Mouse (Mus musculus): ENCODE measurements around the gene Nfia.
A peak's percentile ranks its signal among the peaks of the same experiment; 100 is the strongest.

The Nfia gene

DNA sequence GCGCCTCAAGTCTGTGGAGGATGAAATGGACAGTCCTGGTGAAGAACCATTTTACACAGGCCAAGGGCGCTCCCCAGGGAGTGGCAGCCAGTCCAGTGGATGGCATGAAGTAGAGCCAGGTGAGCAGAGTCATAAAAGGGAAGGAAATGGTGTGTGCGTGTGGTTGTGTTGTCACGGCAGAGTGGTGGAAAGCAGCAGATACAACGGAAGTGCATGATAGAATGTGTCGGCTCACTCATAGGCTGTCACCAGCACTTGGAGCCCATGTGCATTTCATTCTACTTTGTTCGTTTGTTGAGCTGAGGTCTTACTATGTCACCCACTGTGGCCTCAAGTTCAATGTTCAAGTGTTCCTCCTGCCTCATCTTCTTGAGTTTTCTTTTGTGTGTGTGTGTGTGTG lies 248.3 kb downstream of the Nfia start:
- DNase-seq, result no peak

DNA sequence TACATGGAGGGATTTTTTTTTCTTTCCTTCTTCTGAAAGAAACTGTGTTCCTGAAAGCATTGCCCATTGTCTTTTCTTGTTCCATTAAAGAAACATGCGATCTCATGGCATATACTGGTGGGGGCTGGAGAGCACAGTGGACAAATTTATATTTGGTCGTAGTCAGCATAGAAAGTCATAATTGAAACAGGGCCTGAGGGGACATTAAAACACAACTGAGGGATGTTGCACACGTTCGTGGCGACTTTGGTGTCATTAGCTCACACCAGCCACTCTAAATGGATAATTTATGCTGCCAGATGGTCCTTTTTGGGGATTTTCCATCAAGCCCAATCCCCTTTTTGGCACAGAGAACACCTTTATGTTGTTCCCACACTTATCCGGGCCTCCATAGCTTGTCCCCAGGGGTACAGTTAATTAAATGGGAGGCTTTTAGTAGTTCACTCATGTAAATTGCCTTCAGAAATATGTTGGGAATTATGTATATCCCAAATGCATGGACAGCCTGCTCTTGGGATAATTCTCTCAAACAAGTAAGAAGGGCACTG lies 250.8 kb downstream of the Nfia start:
- DNase-seq, result no peak

DNA sequence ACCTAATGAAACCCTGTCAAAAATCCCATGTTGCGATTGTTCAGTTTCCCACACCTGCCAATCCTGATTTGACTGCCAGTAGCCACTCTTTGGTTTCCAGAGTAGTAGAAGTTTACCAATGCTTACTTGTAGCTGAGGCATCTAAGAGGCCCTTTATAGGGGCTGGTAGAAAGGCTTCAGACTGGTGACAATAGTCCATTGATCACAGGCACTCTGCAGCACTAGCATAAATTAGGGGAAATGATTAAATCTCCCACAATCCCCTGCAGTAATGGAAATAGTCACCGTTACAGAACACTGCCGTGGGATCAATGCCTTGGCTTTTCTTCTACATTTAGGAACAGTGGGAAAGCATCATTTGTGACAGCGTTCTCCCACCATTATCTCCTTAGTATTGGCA lies 254.9 kb downstream of the Nfia start:
- DNase-seq, result no peak

DNA sequence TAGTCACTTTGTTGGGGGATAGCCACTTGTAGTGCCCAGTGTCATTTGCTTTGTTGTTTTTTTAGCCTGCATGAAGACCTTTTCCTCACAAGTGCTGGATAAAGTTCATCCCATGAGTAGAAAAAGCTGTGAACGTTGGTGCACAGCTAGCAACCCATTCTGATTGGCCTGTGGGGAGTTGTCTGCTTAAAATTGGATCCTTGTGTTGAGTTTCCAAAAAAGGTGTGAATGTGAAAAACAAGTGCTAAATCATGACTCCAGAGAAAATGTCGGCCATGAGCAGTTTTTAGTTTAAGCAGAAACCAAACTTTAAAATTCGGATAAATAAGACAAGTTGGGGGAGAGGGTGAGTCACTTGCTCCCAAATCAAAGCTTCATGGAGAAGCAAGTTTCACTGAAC lies 259.3 kb downstream of the Nfia start:
- no peak for DNase-seq

DNA sequence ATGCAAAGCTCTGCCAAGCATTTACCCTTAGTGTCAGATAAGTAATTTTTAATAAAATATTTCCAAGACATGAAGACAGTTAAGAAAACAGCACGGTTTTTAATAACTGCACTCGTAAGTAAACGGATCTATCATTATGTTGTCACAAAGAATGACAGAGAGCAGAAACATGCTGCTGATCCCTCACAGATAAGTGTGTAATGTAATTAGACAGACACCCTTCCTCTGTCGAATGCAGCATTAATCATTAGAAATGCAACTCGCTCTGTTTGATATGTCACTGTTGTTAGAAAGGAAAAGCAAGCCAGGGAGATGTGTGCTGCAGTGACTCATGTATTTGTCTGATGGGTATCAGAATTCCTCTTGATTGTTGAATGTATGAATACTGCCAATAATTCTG lies 259.8 kb downstream of the Nfia start:
- DNase-seq, result no peak

DNA sequence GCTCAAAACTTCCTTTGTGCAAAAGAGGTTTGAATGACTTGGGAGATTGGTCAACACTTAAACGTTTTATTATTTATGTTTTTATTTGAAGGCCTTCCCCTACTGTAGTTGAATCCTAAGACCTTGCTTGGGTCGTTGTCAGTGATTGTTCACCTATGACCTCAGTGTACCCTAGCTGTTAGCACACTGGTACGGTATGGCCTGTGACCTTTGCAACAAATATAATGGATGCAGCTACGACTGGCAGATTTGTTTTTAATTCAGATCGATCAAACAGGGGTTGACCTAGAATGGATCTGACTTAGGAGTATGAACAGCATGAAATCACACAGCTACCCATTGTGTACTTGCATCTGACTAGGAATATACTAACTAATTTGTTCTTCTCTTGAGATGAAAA lies 266.6 kb downstream of the Nfia start:
- DNase-seq, result no peak

DNA sequence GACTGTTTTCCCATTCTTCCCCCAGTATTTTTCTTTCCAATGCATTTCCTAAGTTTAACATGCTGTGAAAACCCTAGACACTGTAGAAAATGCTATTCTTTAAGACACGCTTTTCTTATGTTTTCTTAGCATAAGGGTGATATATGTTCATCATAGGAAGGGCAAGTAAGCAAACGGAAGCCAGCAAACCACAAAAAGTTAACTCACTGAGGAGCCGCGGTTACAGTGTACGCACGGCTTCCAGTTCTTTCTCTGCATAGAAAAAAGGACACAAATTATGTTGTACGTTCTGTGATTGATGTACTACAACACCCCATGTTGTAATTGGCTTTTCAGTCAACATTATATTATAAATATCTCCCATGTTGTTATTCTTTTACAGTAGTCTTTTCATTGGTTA lies 267.6 kb downstream of the Nfia start:
- DNase-seq, result no peak

DNA sequence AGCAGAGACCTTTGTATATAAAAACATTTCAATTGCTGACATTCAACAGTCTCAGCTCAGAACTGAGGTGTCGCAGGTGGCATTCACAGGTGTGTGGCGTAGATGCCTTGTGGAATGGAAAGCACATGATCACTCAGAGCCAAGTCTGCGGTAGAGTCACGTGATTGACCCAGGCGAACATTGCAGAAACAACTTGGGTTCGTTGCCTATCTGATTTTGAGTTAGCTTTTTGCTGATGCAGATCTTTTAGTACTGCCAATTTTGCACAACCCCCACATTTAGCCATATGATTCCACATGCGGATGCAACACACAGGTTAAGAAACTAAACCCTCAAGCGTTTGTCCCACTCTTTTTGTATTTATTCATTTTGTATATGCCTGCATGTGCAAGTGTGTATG lies 272.1 kb downstream of the Nfia start:
- no peak for DNase-seq

DNA sequence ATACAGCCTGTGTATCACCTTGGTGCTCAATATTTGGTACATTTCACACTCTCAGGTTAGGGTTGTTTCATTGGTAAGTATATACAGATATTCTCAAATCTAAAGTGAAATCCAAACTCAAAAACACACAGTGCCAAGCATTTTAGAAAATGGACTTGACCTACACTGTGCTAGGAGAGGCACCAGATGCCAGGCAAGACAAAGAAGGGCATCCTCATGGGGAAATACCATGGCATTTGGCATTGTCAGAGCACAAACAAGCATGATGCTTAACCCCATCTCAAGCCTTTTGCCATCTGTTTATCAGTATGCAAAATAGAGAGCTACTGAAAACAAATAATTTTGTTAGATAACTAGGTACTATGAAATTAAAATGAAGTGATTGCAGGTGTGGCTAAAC lies 274.8 kb downstream of the Nfia start:
- no peak for DNase-seq

DNA sequence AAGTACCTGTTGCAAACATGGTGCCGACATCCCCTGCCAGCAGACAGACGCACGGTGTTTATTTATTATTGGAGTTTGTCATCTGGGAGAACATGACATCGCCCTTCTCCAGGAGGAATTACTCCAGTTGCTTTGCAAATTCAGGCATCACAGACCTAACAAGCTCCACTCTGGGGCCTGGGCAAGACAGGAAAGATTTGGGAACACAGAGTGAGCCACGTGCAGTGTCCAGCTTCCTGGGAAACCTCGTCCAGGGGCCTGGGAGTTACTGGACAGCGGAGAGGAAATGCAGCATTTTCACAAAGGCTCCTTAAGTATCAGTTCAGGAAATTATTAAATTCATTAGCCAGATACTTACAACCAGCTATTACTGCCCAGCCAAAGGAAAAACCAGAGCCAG lies 277.1 kb downstream of the Nfia start:
- peak; percentile 13 to 17 for DNase-seq

DNA sequence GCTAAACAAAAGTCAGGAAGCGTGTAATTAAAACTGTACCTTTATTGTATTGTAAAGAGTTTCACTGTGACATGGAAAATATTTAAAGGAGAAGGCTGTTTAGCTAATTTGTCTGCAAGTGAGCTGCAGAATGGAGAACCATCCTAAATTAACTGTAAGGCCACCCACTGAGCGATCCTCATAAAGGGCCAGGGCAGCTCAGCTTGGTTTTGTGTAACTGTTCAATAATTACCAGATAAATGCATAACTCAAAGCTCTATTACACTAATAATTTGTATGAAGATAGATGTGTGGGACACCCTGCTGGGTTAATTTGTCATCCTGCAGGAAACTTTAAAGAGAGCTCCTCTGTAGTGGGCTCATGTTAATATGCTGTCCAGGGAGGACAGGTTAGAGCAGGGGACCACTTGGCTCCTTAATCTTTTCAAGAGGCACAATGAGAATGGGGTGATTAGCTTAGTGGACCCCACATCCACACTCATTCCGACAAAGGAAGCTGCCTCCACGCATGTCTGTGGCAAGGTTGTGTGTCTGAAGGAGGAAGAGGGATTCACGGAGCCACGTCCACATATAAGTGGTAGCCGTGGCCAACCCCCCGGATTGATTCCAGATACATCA lies 277.6 kb downstream of the Nfia start:
- no peak for DNase-seq

DNA sequence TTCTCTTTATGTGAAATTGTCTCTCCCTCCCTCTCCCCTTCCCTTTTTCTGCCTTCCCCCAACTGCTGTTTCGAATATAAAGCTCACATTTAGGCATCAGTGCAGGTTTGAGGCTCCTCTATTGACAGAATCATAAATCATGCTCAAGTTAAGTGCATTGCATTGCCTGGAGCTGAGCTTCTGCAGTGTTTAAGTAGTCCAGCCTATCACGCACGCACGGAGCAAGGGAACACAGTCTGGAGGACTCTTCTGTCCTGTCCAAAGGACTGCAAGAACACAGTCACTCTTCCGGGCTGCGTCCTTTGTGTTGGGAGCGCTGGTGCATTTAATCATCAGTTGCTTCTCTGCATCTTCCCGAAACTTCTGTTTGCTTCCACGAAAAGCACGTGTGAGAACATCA lies 278.2 kb downstream of the Nfia start:
- no peak for DNase-seq

DNA sequence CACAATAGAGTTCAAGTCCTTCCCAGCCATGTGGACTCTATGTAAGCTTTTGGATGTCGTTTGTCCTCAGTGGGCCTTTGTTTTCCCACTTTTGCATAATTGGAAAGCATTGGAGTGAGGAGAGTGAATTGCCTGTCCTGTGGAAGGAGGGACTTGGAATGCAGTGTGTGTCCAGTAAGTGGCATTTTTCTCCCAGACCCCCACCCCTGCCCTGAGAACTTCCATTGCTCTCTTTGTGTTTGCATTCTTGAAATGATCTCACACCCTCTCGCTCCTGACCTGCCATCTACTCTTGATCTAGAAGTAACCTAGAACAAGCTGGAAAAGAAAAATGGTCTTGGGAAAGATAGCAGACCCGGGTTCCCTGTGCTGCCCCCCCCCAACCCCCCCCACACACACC lies 278.8 kb downstream of the Nfia start:
- DNase-seq, result no peak

DNA sequence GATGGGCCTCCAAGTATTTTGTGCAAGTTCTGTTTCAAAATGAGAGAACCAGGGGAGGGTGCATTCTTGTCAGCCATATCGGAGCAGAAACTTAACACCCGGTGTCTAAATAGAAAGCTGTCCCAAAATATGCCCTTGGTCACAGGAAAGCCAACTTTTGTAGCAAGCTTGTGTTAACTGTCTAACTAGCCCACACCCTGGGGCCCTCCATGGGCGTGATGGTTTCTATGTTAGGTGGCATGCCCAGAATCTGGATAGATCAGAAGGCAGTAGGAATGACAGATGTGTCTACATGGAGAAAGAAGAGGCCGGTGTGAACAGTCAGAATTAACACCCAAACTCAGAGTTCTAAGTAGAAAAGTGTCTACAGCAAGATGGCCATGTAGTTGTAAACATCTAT lies 282.5 kb downstream of the Nfia start:
- no peak for DNase-seq

DNA sequence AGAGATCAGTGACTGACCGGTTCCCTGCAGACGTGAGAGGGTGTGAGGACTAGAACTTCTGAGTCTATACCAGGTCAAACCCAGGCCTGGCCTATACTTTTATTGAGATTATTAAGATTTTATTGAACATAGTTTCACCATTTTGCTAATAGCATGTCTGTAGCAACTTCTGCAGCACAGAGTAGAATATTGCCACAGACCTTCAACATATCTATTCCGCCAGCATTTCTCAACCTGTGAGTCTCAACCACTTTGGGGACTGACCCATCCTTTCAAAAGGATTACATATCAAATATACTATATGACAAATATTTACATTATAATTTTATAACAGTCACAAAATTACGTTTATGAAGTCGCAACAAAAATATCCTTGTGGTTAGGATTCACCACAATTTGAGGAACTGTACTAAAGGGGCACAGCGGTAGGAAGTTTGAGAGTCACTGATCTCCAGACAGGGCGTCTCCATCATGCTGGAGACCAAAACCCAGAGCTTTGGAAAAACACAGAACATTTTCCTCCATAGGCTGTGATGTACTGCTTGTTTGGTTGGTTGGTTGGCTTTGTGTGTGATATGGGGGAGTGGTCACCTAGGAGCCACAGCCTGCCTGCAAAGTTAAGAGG lies 284.0 kb downstream of the Nfia start:
- DNase-seq, result no peak

DNA sequence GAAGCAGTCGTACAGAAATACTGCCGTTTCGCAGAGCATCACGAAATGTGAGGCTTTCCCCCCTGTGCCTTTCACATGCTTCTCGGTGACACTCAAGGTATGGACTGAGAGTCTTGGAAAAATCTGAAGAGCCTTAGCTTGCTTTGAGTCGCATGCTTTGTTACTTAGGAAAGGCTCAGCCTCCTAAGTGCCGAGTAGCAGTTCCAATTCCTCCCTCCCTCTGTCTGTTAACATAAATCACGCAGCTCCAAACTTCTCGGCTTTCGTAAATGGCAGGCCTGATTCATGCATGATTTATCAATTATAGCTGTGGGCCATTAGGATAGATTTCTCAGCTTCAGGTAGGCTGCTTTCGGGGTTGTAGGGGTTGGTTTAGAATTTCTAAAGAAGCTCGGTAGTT lies 284.7 kb downstream of the Nfia start:
- no peak for DNase-seq

DNA sequence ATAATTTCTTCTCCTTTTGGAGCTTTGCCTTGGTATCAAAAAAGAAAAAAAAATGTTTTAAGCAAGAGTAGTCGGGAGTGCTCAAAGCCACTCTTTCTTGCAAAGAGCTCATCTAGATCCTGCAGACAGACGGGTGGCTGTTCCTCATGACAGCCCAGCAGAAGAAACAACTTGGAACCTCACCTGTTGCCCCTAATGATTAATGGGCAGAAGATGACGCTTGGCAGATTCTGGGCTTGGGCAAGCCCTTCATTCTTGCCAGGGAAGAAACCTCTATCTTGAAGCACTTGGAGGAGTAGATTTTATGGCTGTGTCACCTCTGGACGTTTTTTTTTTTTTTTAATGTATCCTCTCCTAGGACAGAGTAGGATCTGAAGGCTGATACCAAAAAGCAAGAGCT lies 285.2 kb downstream of the Nfia start:
- no peak for DNase-seq

DNA sequence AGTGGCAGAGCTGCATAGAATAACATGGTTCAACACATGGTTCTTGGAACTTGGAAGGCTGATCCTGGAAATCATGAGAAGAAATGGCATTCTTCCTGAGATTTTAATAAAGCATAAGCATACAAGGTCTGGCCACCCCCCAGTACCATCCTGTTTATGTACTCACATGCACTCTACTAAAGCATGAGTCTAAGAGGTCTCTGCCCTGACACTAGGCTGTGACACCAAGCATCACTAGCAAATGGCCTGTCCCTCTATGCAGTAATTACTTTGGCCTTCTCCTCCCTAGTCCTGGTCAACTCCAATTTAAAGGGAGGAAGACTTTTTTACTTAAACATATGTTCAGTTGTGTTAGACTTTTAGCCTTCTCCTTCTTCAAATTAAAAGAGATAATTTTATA lies 285.6 kb downstream of the Nfia start:
- no peak for DNase-seq

DNA sequence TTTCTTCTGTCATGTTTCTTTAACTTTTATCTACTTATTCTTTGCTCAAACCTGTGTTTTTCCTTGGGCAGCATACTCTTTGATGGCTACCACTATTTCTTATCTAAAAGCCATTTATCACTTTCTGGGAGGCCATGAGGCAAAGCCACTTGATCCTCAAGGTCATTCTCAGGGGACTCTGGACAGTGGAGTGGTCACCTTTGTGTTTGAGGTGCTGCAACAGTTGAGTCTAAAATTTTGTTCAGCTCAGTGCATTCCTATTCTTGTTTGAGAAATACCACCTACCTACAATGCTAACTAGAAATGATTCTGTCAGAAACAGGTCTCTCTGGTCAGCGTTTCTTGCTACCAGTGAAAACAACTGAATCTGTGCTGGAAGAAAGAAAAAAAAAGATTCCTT lies 288.1 kb downstream of the Nfia start:
- no peak for DNase-seq

DNA sequence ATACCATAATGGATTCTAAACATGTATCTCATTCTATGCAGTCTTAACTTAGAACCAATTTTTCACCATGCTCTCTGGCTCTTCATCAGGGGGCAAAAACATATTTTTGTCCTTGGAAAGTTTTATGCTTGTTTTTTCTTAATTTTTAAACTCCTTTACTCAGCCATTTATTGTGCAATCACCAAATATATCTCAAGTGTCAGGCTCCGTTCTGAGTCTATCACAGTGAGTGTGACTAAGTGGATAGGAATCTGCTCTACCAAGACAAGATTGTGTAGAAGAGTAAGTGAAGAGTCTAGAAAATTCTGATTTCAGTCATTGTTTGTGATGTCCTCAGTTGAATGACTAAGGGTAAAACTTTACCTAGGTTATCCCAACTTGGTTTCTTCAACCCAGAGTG lies 288.6 kb downstream of the Nfia start:
- peak in 1 of 2 experiments; percentile 27 for DNase-seq

DNA sequence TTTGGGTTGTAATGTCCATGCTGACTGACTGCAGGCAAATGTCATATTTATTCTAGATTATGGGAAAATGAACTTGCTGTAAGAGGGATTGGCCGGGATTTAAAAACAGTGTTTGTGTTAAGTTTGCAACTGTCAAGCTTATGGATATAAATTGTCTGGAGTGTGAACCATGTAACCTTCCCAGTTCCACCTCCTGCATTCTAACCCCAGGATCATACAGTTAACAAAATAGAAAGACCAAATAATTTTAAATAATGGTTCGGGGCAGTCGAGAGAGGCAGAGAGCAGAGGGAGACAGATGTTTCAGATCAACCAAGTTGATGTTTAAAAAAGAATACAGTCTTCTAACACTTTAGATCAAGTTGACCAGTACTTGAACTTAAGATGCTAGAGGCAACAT lies 290.7 kb downstream of the Nfia start:
- DNase-seq, result peak in 1 of 2 experiments; percentile 15

DNA sequence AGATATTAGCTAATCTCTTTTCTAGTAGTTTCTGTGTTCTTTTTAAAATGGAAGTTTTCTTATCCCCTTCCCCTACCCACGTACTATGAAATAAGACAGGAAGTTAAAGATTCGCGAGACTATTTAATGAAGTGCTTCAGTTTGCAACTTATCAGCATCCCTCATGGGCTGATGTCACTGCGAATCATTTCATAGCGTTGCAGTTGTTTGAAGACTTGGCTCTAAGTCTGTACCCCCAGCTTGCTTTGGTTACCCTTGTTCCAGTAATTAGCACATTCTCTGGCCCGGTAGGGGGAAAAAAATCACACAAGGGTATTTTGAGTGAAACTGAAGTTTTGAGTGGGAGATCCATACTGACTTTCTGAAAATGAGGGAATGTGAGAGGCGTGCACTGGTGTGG lies 303.6 kb downstream of the Nfia start:
- no peak for DNase-seq

DNA sequence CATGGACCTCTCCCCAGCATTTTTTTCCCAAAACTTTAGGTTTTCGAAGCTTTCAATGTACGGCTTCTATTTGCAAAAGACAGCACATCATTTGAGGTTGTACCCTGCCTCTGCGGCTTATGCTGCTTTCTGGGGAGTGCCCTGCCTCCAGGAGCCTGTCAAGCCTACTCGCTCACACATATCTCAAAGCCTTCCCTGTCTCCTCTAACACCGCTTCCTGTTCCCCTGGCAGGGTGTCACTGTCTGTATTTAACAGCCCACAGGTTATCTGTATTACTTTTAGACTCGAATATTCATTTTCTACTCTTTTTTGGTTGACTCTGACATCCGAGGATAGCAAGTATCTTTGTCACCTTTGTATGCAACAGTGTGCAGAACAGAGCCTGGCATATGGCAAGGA lies 304.1 kb downstream of the Nfia start:
- no peak for DNase-seq

DNA sequence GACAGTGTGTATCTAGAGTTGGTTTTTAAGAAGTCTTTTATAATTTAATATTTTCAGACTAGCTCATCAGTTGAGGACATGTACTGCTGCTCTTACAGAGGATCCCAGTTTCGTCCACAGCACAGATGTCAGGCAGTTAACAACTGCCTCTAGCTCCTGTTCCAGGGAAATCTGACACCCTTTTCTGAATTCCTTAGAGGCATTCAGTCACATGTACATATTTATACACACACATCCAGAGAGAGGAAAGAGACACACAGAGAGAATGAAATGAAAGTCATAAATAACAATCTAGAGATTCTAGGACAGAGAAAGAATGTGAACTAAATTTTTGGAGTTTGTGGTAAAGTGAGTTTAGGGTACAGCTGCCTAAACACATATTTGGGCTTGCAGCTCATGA lies 308.1 kb downstream of the Nfia start:
- no peak for DNase-seq

DNA sequence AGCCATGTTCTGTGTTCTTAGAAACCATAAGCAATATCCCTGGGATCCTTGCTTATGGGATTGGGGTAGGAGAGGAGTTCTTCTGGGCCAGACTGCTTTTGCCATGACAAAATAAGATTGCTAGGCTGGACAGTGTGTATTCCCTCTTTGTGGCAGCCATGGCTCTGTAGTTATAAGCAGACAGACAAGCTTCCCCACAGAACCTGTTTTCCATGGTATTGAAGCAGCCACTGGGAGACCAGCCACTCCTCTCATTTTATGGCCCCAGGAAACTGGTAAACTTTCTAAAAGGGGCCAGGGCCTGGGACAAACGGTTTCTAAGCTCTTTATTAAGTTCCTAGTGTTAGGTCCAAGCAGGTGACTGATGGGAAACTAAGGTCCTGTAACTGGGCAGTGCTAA lies 309.4 kb downstream of the Nfia start:
- no peak for DNase-seq
